Mouse (Mus musculus) lung, postnatal 36 days (tissue): ENCODE results near the gene Gm37240.
A peak's percentile ranks its signal among the peaks of the same experiment; 100 is the strongest.
"Not testable (repeated sequence)": the region's sequence is repeated elsewhere in the genome, so short reads cannot be mapped to it uniquely, and the experiment has no call there.

Experiments
- DNase-seq: peaks from one replicate; pipeline ENCODE4 v3.0.0; 2022; ENCODE audit warnings: mixed read lengths

The Gm37240 gene

DNA sequence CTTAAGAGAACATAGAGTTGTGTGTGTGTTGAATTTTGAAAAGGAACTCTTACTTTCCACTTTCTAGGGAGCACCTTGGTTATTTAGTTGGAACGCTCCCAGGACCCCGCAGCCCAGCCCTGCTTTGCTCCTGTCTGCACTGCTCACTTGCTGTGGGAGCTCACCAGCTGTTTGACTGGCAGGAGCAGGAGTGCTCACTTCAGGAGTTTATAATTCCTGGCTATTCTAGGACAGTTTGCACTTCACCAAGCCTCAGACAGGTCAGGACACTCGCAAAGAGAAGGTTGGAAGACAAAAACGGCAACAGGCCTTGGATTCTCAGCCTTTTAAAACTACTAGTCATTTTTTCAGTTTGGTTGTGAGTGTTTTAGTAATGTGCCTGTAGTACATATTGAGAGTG is 962.1 kb downstream of the Gm37240 start:
- no peak for DNase-seq

DNA sequence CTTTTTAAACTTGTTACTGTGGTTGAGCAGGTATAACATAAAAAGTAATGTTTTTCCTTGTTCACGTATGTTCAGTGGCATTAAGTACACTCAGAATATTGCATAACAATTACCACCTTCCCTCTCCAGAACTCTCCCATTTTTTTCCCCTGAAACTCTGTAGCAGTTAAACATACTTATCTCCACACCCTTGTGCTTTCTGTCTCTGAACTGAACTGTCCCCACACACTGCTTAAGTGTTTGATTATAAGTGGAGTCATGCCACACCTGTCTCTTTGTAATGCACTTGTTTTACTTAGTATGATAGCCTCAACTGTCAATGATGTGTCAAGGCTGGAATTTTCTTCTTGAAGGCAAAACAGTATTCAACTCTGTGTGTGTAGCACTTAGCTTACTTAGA is 963.6 kb downstream of the Gm37240 start:
- no peak for DNase-seq

DNA sequence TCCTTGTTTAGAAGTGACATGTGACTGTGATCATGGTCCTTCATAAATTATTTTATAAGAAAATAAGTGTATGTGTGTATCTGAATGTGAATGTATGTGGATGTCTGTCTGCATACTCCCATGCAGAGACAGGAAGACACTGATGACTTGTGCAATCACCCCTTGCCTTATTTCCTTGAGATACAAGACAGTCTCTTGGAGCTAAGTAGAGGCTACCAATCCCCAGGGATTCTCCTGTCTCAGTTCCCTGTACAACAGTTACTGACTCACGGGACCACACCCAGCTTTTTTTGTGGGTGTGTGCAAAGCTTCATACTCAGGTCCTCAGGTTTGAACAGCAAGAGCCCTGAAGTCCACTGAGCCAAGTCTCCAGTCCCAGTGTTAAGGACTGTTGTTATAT is 964.1 kb downstream of the Gm37240 start:
- peak; percentile 26 for DNase-seq

DNA sequence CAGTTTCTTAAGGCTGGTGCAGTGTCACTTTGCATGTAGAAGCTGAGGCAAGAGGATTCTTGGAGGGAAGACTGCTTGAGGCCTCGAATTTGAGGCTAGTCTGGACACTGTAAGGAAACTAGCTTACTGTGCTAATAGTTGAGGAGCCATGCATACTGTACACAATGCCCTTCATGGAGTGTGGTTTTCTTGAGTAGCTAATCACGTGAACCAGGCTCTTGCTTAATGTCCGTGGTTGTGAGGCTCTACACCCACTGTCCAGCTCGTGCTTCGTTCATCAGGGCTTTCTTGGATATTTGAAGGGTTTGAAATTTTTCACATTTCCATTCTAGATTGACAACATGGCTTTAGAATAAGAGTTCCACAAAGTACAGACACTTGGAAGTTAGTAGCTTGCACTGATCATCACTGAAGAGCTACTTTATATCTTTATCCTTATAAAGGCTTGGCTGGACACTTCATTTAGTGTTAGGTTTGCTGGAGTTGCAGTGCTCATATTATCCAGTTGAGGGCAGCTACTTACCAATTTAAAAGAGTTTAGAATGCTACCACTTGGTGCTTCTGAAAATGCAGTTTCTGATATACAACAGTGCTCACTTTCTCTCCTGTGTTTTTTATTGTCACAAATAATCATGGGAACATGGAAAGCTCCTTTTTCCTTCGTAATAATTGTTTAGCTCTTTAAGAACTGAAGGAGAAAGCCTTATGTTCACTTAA is 965.5 kb downstream of the Gm37240 start:
- peak; percentile 75 for DNase-seq

DNA sequence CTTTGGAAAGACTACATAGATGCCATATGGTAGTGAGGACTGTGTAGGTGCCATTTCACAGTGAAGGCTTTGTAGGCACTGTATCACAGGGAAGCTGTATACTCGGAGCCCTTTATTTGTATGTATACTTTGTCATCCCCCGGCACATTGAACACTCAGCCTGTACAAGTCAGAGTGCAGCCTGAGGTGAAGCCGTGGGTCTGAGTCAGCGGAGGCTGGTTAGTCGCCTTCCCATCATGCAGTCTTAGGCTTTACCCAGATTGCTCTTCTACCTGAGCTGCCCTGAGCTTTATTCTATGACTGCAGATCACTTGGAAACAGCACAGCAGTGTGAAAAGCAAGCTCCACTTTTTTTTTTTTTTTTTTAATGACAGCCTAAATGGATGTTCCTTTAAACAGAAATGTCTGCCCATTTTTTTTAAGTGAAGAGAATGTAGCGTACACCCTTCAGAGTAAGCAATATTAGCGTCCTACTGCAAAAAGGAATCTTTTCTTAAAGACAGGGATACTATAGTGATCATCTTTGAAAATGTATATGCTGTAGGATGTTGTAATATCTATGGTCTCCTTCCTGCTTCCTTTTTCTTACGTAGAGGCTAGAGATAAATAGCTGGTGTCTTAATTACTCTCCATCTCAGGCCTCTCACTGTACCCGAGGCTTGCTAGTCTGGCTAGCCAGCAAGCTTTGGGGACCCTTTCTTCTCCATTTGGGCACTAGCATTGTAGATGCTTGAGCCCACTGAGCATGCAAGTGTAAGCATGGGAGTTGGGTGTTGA is 969.2 kb downstream of the Gm37240 start:
- DNase-seq: no peak

DNA sequence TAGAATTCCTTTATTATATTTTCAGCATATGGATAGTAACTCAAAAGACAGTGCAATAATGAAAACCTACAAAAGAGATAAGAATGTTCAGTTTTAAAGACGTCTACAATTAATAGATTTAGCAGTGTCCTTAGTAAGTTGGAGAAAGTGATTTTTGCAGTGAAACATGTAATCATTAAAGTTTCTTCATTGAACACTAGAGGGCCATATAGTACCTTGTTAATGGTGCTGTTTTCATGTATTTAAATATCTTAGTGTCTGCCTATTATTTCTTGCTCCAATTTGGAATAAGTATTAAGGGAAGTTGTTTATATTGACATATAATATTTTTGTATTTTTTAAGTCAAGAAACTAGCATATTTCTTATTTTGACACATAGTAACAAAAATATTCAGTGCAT is 973.0 kb downstream of the Gm37240 start:
- no peak for DNase-seq

DNA sequence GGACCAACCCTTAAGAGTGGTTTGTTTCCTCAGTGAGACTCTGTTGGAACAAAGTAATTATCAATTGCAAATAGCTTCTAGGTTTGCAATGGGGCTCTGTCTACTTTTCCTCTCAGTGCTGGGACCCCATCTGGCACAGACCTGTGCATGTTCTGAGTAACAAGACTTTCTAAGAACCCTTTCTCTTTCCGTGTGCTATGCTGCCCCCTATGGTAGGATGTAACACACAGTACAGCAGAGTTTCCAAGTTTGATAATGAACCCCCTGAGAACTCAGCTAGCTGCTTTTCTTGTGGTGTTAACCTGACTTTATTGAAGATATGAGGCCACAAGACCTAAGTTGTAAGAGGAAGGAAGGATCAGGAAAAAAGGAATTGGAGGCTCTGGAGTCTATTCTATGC is 980.8 kb downstream of the Gm37240 start:
- DNase-seq: peak; percentile 50

DNA sequence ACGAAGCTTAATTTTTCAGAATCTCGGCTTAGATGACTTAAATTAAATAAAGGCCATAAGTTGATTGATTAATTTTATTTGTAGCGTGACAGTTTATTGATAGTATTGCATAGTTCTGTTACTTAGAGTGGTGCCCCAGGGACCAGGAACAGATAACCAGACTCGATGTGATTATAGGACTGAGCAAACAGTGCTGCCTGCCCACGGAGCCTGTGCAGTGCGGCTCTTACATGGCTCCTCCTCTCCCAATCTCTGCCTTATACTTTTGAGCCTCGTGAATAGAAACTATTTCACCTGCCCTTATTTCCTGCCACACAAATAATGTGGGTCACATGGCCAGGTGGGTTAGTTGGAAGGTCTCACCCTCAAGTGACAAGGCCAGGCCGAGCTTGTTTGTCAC is 989.4 kb downstream of the Gm37240 start:
- no peak for DNase-seq

DNA sequence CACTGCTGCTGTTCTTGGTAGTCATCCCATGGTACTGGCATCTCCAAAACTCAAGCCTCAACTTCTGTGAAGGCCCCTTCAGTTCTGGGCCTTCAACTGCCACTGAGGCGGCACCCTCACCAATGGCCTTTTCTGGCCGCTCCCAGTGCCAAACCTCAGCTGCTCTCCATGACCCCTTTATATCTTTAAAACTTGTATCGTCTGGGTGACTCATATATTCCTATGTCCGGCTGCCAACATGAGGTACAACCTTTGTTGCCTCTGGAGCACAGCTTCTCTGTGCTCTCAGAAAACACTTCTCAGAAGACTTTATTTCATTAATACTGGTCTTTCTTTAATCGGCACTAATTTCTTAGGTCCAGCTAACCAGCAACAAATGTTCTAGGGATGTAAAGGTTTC is 996.3 kb downstream of the Gm37240 start:
- no peak for DNase-seq

DNA sequence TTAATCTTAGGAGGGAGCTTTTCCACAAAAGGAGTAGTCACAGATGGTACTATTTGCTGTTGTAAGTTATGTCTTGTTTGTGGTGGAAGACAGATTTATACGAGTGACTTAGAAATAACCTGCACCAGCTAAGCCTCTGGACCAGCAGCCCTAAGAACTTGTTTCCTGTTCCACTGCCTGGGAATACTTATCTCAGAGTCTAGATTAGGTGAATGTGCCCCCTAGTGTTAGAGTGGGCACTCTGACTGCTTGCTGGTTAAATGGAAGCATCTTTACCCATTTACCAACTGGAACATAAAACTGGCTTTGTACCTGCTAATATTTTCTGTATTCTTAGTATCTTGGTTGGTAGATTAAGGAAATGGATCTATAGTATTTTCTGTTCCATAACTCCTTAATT is 997.7 kb downstream of the Gm37240 start:
- DNase-seq: peak; percentile 83

DNA sequence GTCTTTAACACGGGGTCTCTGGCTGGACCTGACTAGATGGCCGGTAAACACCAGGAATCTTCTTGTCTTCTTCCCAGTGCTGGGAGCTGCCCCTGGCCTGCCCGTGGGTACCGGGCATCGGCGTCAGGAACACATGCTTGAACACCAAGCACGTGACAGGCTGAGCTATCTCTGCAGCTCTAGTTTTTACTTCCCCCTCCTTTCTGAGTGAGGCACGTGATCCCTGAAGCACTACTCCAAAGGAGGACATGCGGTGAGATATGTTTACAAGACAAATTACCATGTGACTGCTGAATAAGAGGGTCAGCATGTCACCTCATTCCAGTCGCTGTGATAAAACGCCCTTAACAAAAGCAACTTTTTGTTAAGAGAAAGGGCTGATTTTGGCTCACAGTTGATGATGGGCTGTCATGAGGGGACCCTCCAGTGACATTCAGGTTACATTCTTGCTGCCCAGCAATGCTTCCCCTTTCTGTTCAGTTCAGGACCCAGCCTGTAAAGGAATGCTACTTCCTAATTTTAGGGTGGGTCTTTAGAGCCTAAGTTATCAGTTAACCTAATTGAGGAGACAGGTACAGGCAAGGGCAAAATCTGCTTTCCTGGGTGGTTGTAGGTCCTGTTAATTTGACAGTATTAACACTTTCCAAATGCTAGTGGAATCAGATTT is 1003.4 kb downstream of the Gm37240 start:
- peak; percentile 87 for DNase-seq

DNA sequence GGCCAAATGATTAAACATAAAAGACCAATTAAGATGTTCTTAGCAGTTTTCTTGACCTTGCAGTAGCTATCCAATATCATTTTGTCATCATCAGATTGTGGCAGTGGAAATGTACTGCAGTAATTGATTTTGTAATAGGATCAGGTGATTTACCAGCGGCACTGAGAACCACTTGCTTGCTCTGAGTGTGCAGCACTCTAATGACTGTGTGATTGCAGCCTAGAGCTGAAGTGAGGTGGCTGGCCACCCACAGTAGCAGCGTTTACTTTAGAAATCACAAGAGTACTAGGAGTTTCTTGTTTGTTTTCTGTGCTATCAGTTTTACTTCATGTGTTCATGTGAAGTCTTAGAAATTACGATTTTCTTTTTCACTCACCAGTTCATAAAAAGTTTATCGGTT is 1011.1 kb downstream of the Gm37240 start:
- peak; percentile 74 for DNase-seq

DNA sequence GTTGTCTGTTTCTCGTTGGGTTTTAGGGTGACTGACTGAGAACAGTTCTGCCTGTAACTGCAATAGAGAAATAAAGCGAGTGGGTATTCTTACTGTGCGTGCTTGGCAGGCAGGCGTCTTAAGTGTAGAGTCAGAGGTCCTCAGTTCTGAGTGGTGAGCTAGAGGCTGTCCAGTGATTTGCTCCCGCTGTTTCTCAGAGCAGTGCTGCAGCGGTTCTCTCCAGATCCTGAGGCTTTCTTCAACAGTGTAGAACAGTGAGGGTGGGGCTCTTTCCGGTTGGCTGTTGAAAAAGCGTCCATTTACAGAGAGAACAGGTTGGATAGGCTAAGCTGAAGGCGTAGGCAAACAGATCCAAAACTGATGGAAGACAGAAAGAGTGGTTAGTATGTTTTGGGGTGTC is 1012.0 kb downstream of the Gm37240 start:
- DNase-seq: peak; percentile 64

DNA sequence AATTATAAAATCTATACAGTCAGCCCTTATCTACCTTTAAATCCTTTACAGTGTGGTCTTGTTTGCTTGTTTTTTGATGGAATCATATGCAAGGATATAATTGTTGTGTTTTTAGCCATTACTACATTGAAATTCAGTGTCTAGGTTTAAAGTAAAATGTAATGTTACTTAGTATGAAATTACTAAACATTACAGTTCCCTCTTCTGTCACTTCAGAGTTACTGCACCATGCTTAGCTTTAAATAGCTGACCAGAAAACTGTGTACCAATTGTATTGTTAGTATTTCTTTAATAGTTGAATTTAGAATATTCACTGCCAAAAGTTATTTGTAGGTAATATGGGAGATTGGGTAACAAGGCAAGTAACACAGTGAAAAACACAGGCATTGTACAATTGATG is 1017.2 kb downstream of the Gm37240 start:
- no peak for DNase-seq

DNA sequence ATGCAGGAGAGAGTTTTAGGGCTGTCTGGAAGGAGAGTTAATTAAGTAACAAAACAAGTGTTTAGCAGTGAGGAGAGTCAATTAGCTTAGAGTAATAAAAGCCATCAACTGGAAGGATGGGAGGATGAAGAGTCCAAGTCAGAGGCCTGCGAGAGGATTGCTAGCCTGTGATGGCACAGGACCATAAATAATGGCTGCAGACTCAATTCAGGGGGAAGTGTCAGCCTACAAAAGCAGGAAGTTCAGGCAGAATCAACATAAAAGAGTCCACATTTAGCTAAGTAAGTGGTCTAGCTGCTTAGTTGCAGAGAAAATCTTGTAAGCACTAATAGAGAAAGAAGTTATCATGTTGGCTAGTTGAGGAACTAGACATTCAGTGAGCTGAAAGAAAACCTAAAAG is 1019.3 kb downstream of the Gm37240 start:
- DNase-seq: no peak

DNA sequence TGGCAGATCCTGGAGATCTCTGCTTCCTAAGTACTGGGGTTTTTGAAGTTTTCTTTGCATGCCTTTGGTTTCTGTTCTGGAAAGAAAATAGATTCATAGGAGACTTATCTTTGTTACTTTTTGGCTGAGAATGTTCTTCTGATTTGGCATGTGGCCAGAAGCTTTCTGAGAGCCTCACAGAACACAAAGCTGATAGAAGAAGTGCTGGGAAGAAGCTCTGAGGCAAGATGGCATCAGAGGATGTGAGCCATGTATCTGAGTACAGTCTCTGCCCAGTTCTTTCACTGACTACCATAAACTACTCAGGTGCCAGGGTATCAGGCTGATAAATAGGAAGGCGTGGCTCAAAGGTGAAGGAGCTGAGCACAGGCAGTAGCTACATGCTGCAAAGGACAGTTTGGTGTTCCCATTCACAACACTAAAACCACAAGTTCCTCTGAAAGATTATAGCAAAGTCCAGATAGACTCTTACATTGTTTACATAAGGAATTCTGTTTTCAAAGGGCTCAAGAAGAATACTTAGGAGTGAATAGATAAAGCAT is 1019.8 kb downstream of the Gm37240 start:
- DNase-seq: no peak

DNA sequence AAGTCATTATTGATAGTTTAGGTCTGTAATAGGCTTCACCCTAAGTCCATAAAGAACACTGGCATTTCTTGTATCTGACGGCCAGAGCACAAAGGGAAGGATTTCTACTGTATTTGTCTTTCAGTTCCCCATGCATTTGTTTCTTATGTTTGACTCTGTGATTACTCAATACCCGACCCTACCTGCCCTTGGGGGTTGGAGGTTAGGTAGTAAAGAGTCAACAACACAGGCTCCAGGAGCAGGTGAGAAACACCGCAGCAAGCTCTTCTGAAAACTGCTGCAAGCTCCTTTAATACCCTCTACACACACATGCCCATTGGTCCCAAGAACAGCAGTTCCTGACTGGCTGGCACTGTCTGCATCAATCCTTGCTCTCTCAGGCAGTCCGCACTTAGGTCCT is 1020.5 kb downstream of the Gm37240 start:
- no peak for DNase-seq

DNA sequence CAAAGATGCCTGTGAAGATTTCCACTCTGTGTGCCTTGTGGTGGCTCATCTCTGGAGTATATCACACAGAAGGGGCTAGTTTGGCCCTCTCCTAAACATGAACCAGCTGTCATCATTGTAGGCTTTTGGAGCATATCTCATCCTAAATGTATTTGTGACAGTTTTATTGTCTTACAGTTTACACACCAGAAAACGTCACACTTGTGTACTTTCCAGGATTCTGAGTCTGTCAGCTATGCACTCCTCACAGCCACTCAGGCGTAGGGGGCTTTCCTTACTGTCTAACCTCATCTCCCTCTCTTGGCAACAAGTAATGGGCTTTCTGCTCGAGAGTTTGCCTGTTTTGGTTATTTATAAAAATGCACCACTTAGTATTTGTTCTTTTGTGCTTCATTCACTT is 1021.6 kb downstream of the Gm37240 start:
- DNase-seq: no peak

DNA sequence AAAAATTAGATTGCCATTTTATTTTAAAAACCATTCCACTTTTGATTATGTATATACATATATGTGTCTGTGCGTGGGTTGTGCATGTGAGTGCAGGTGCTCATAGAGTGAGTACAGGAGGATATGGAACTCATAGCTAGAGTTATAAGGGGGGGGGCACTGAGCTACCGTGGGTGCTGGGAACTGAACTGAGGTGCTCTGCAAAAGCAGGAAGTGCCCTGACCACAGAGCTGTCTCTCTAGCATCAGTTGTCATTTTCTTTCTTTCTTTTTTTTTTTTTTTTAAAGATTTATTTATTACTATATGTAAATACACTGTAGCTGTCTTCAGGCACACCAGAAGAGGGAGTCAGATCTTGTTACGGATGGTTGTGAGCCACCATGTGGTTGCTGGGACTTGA is 1025.5 kb downstream of the Gm37240 start:
- not testable (repeated sequence) for DNase-seq

DNA sequence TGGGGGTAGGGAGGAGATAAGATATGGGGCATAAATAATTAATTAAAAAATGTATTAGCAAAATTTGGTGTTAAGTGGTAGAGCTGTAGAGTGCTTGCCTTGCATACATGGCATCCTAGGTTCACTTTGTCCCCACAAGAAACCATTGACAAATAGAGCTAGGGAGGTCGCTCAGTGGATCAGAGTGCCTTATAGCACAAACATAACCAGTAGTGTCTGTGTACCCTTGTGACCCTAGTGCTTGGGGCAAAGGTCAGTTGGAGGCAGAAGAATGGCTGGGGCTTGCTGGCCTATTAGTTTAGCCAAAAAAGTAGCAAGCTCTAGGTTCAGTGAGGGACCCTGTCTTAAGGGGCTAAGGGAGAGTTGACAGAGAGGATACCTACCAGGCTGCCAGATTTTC is 1026.6 kb downstream of the Gm37240 start:
- no peak for DNase-seq

DNA sequence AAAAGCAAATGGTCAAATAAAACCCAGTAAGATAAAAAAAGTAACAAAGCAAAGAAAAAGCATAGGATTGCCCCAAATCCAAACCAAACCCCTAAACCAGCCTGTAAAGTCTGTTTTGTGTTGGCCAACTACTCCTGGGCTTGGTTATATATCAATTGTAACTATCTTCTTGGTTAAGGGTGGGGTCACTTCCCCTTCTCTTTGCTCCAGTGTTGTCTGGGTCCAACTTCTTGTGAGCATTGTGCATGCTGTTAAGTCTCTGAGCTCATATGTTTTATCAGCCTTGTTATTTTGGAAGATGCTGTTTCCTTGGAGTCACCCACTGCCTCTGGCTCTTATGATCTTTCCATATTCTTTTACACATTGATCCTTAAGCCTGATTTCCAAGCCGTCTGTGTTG is 1032.9 kb downstream of the Gm37240 start:
- peak; percentile 41 for DNase-seq

DNA sequence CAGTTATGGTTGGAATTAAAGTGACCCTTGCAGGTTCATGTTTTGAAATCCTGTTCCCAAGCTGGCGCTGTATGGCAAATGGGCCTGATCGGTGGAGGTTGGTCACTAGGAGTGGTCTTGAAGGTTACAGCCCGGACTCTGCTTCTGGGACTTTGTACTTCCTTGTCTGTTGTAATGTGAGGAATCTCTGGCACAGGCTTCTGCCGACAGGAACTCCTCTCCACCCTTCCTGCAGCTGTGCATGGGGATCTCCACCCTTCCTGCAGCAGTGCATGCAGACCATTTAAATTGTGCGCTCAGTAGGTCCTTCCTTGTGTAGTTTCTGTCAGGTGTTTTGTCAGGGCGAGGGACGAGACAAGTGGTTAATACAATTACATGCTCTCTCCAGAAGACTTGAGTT is 1034.4 kb downstream of the Gm37240 start:
- peak; percentile 83 for DNase-seq

DNA sequence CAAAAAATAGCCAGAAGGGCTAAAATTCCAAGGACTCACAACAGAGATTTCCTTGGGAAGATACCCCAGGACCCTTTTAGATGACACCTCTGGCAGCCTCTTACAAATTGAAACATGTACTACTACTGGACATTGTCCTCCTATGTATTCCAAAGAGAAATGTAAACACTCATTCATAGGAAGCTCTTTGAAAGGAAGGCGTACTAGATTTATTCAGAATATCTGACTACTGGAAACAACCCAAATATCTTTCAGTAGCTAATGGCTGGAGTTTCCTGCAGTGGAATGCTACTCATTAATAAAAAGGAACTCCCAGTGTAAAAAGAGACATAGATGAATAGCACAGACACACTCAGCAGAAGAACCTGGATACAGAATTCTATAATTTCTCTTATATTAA is 1035.5 kb downstream of the Gm37240 start:
- no peak for DNase-seq

DNA sequence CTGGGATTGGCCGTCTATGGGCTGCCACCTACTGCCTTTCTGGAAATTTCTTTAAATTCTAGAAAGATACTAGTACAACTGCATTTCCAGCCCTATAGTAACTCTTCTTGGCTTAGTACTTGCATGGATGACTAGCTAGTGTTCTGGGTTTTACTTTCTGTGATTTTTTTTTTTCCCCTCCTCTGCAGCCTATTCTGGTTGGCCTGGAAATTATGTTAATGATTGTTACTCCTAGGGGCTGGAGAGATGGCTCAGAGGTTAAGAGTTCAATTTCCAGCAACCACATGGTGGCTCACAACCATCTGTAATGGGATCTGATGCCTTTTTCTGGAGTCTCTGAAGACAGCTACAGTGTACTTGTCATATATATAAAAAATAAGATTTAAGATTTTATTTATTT is 1036.9 kb downstream of the Gm37240 start:
- DNase-seq: no peak
